Mouse (Mus musculus) frontal cortex, adult (tissue): ENCODE data around the gene Sorbs1.
A peak's percentile ranks its signal among the peaks of the same experiment; 100 is the strongest.

ENCODE experiments used
- ATAC-seq: cut with Nextera tagmentation; 2 replicates; pipeline ENCODE4 v1.9.2; 2017; ENCODE audit warnings: mild to moderate bottlenecking, moderate library complexity, mixed read lengths; ENCODE audit not compliant: low TSS enrichment

The Sorbs1 gene

GRCm38 (mm10) chr19:40376566-40377281 is 136.9 kb downstream of the Sorbs1 start:
- ATAC-seq = no peak

- no peak for ATAC-seq
Measured at GRCm38 (mm10) chr19:40374720-40375119, 138.9 kb downstream of the Sorbs1 start.

GRCm38 (mm10) chr19:40372679-40373078 is 140.9 kb downstream of the Sorbs1 start:
- peak; percentile 27; the same call in 1 of the 2 replicates for ATAC-seq

- ATAC-seq = no peak
Measured at GRCm38 (mm10) chr19:40371866-40372265, 141.7 kb downstream of the Sorbs1 start.

GRCm38 (mm10) chr19:40369852-40370811 is 143.4 kb downstream of the Sorbs1 start:
- ATAC-seq = no peak

- ATAC-seq = no peak
Measured at GRCm38 (mm10) chr19:40368517-40368916, 145.1 kb downstream of the Sorbs1 start.

- peak; percentile 47 for ATAC-seq
Measured at GRCm38 (mm10) chr19:40366163-40366941, 147.2 kb downstream of the Sorbs1 start.

GRCm38 (mm10) chr19:40365137-40365536 is 148.4 kb downstream of the Sorbs1 start:
- no peak for ATAC-seq

- ATAC-seq = no peak
Measured at GRCm38 (mm10) chr19:40363447-40363846, 150.1 kb downstream of the Sorbs1 start.

- no peak for ATAC-seq
Measured at GRCm38 (mm10) chr19:40362203-40362865, 151.2 kb downstream of the Sorbs1 start.

- no peak for ATAC-seq
Measured at GRCm38 (mm10) chr19:40359712-40360394, 153.7 kb downstream of the Sorbs1 start.

GRCm38 (mm10) chr19:40356536-40357522 is 156.8 kb downstream of the Sorbs1 start:
- ATAC-seq = peak; percentile 56

- ATAC-seq = no peak
Measured at GRCm38 (mm10) chr19:40355075-40355474, 158.5 kb downstream of the Sorbs1 start.

GRCm38 (mm10) chr19:40352006-40352405 is 161.6 kb downstream of the Sorbs1 start:
- ATAC-seq = no peak

- ATAC-seq = no peak
Measured at GRCm38 (mm10) chr19:40350835-40351234, 162.7 kb downstream of the Sorbs1 start.

- ATAC-seq = no peak
Measured at GRCm38 (mm10) chr19:40349713-40350671, 163.6 kb downstream of the Sorbs1 start.

- no peak for ATAC-seq
Measured at GRCm38 (mm10) chr19:40349281-40349680, 164.3 kb downstream of the Sorbs1 start.

- ATAC-seq = no peak
Measured at GRCm38 (mm10) chr19:40348652-40349051, 164.9 kb downstream of the Sorbs1 start.
